Mouse (Mus musculus) kidney, embryonic 15.5 days (tissue): ENCODE measurements around the gene Krt26. TPM values are rescaled to one million over a fixed set of nuclear protein-coding genes. Genes with fewer than 3 reads are reported as not detected.

ENCODE experiments used
- ATAC-seq: fragments of 200-750 bp; cut with Nextera tagmentation; replicated peaks from 2 replicates; pipeline ENCODE4 v1.8.0; 2017; ENCODE audit warnings: moderate TSS enrichment; ENCODE audit not compliant: low FRiP score
- H3K27ac ChIP-seq: fragments of 300-500 bp; sonication (generic); 2 replicates; pipeline ENCODE4 v1.5.1; 2015; ENCODE audit warnings: mild to moderate bottlenecking, inconsistent platforms
- H3K27me3 ChIP-seq: fragments of 300-500 bp; sonication (generic); 2 replicates; pipeline ENCODE4 v1.6.1; 2015; ENCODE audit warnings: inconsistent platforms
- H3K36me3 ChIP-seq: fragments of 300-500 bp; sonication (generic); 2 replicates; pipeline ENCODE4 v1.6.1; 2015; ENCODE audit warnings: inconsistent platforms
- H3K4me1 ChIP-seq: fragments of 300-500 bp; sonication (generic); 2 replicates; pipeline ENCODE4 v1.6.1; 2015; ENCODE audit warnings: inconsistent platforms
- H3K4me2 ChIP-seq: fragments of 300-500 bp; sonication (generic); 2 replicates; pipeline ENCODE4 v1.6.1; 2015; ENCODE audit warnings: moderate library complexity, mild to moderate bottlenecking, inconsistent platforms
- H3K4me3 ChIP-seq: fragments of 300-500 bp; sonication (generic); replicated peaks from 2 replicates; pipeline ENCODE4 v1.5.1; 2015; ENCODE audit warnings: mild to moderate bottlenecking, inconsistent platforms
- H3K9ac ChIP-seq: fragments of 300-500 bp; sonication (generic); 2 replicates; pipeline ENCODE4 v1.6.1; 2015; ENCODE audit warnings: mild to moderate bottlenecking, inconsistent platforms
- H3K9me3 ChIP-seq: fragments of 300-500 bp; sonication (generic); replicated peaks from 2 replicates; pipeline ENCODE4 v1.6.1; 2016; ENCODE audit warnings: inconsistent platforms
- WGBS: fragments of 180-500 bp; shearing (Covaris S2); methylation state at CpG from one replicate; pipeline ENCODE4 v1.1.7; 2015; ENCODE audit warnings: mixed read lengths; 5-methylcytosine and 5-hydroxymethylcytosine counted together
- polyA plus RNA-seq: library from polyadenylated mRNA; unstranded; fragments of >200 nt; fragmentation: Nextera tagmentation; extraction: Ambion mirVana; gene quantifications from 2 replicates; pipeline ENCODE4 v1.2.1, GENCODE M21; 2015

The Krt26 gene
- polyA plus RNA-seq, 1 experiment from 2014 or later: not detected

DNA sequence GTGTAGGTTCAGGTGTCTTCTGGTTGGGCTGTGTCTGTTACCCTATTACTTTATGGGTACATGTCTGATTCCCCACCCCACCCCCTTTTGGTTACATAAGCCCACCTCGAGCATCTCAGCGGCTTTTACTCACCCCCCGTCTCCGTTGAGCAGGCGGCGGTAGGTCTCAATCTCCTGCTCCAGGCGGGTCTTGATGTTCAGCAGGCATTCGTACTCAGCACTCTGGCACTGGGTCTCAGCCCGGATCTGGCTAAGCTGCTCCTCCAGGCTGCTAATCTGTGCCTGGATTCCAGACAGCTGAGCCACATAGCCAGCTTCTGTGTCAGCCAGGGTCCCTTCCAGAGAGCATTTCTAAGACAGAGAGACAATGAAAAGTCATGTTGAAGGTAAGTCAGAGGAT lies 56.6 kb downstream of the Krt26 start:
- Histone ChIP-seq H3K27me3 (no peaks in the 10 kb centered on the region), H3K4me3 (no peak overlapping the region), H3K4me2 (no peak overlapping the region), H3K27ac (no peak overlapping the region), H3K9me3 (no peaks in the 10 kb centered on the region), H3K4me1 (no peaks in the 10 kb centered on the region), H3K36me3 (no peaks in the 10 kb centered on the region), H3K9ac (no peak overlapping the region)
- 78% methylated on average over 9 of the region's 9 CpGs for WGBS
- ATAC-seq: no peak

DNA sequence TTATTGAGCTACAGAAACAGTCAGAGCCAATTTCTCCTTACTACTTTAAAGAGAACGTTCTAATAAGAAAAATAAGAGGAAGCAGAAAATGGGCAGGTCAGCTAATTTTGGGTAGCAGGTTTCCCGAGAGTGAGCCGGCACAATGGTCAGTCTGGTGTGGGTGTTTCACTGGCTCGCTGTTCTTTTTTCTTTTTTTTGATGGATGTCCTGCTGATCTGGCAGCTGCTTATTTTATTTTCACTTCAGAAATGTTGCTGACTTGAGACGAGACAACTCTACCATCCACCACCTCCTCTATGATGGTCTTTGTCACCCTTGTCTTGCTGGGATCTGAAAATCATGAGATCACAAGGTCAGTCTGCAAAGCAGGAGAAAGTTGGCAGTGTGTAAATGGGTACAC lies 57.8 kb downstream of the Krt26 start:
- ATAC-seq: no peak
- no peaks in the 10 kb centered on the region for H3K36me3 ChIP-seq
- H3K4me2 ChIP-seq: no peak overlapping the region
- no peak overlapping the region for H3K4me3 ChIP-seq
- no peak overlapping the region for H3K27ac ChIP-seq
- H3K4me1 ChIP-seq: no peaks in the 10 kb centered on the region
- H3K9ac ChIP-seq: no peak overlapping the region
- H3K9me3 ChIP-seq: no peaks in the 10 kb centered on the region
- 72% methylated on average over 5 of the region's 5 CpGs for WGBS
- H3K27me3 ChIP-seq: no peaks in the 10 kb centered on the region

Other genes starting within 250 kb of the Krt26 start
- gene Tns4, start 248.7 kb downstream of the Krt26 start, polyA plus RNA-seq: 0.29 and 0.32 TPM in 2 replicates
- gene Ccr7, start 182.9 kb downstream of the Krt26 start, polyA plus RNA-seq: 0.17 and 0.18 TPM in 2 replicates
- gene Smarce1, start 106.9 kb downstream of the Krt26 start, polyA plus RNA-seq: 243 and 249 TPM in 2 replicates
- gene Krt222, start 93.9 kb downstream of the Krt26 start, polyA plus RNA-seq: 0.45 and 0.49 TPM in 2 replicates
- not detected in 2 replicates for gene Krt24, start 52.7 kb downstream of the Krt26 start, polyA plus RNA-seq
- gene Krt25, start 15.0 kb downstream of the Krt26 start, polyA plus RNA-seq: not detected in 2 replicates
- gene Krt27, start 13.1 kb upstream of the Krt26 start, polyA plus RNA-seq: not detected in 2 replicates
- 0.10 and 0.31 TPM in 2 replicates for gene Krt28, start 36.9 kb upstream of the Krt26 start, polyA plus RNA-seq
- gene Krt10, start 51.4 kb upstream of the Krt26 start, polyA plus RNA-seq: 28.7 and 35.2 TPM in 2 replicates
- not detected in 2 replicates for gene Krt12, start 84.3 kb upstream of the Krt26 start, polyA plus RNA-seq
- 1.2 and 1.7 TPM in 2 replicates for gene Krt20, start 100.2 kb upstream of the Krt26 start, polyA plus RNA-seq
- gene Krt23, start 155.2 kb upstream of the Krt26 start, polyA plus RNA-seq: 19.9 and 20.3 TPM in 2 replicates
- 0.32 and 0.43 TPM in 2 replicates for gene Krt39, start 183.4 kb upstream of the Krt26 start, polyA plus RNA-seq
- not detected in 2 replicates for gene Krt40, start 205.2 kb upstream of the Krt26 start, polyA plus RNA-seq
- gene Krtap3-3, start 212.9 kb upstream of the Krt26 start, polyA plus RNA-seq: not detected in 2 replicates
- gene Krtap3-2, start 218.9 kb upstream of the Krt26 start, polyA plus RNA-seq: not detected in 2 replicates
- not detected in 2 replicates for gene Gm11939, start 221.5 kb upstream of the Krt26 start, polyA plus RNA-seq
- not detected in 2 replicates for gene Krtap3-1, start 228.7 kb upstream of the Krt26 start, polyA plus RNA-seq
- gene Krtap1-5, start 243.1 kb upstream of the Krt26 start, polyA plus RNA-seq: not detected in 2 replicates
- gene Krtap1-4, start 245.7 kb upstream of the Krt26 start, polyA plus RNA-seq: not detected in 2 replicates